Mouse (Mus musculus): Measurements from ENCODE around the gene Gm26620.

- TF ChIP-seq POLR2A (IDR thresholded peaks at IDR 0.05; ENCODE audit: extremely low read depth, insufficient read depth, low read length) (no peak), CTCF (IDR thresholded peaks at IDR 0.05; ENCODE audit: extremely low read depth, insufficient read depth, low read length) (no peak)
These were observed 26.0 kb upstream of the Gm26620 start for GRCm38 (mm10) chr1:170858872-170859271.
